ENCODE assay signal across 9 mouse cellular contexts in genomic region chr12:33035089-33035718, GRCm38 (mm10). TPM values are rescaled to one million over a fixed set of nuclear protein-coding genes. Genes with fewer than 3 reads are reported as not detected.
A peak's percentile ranks its signal among the peaks of the same experiment; 100 is the strongest.
DNase-seq lines count a peak whose midpoint lies in the region; ATAC-seq and TF ChIP-seq lines count a peak whose summit lies in the region.
"Had no signal": no experiment of that assay in that cellular context is flagged by ENCODE, and none has a peak within 500 bp of the region (broad histone marks: within the 10 kb centered on the region; RNA-seq: fewer than 3 reads in every experiment).

No protein-coding gene starts in this region.

- WGBS in lung, embryonic 15.5 days = 27% methylated on average over 11 of the region's 11 CpGs
- 4% methylated on average over 11 of the region's 11 CpGs for WGBS in forebrain, embryonic 12.5 days
- WGBS in intestine, embryonic 16.5 days = 32% methylated on average over 11 of the region's 11 CpGs
- 11% methylated on average over 11 of the region's 11 CpGs for WGBS in olfactory bulb, adult 2 months

- no peak for ATAC-seq in lung, embryonic 15.5 days (ENCODE audit: borderline replicate concordance, extremely low read depth, low FRiP score, low TSS enrichment)
- peak; percentile 86 for ATAC-seq in forebrain, embryonic 12.5 days (ENCODE audit: low FRiP score)
- ATAC-seq in intestine, embryonic 16.5 days = no peak

- peak overlapping the region; percentile 46 for H3K4me2 ChIP-seq in lung, embryonic 15.5 days
- H3K4me2 ChIP-seq in forebrain, embryonic 12.5 days = peak overlapping the region; percentile 42
- H3K4me2 ChIP-seq in intestine, embryonic 16.5 days (ENCODE audit: low read depth, low read length) = no peak overlapping the region

- no peaks in the 10 kb centered on the region for H3K27me3 ChIP-seq in lung, embryonic 15.5 days
- H3K27me3 ChIP-seq in forebrain, embryonic 12.5 days = peaks cover 73% of the 10 kb centered on the region
- no peaks in the 10 kb centered on the region for H3K27me3 ChIP-seq in intestine, embryonic 16.5 days (replicated peaks; ENCODE audit: control insufficient read depth, insufficient read depth, low read length)

- no peak for TF ChIP-seq POLR2A in olfactory bulb, adult 2 months (IDR thresholded peaks at IDR 0.05; ENCODE audit: insufficient read depth, low read depth, low read length)

- H3K27ac ChIP-seq in lung, embryonic 15.5 days = peak overlapping the region; percentile 34
- H3K27ac ChIP-seq in forebrain, embryonic 12.5 days = peak overlapping the region; percentile 79
- H3K27ac ChIP-seq in intestine, embryonic 16.5 days (ENCODE audit: low read length) = 0 out of 2 replicates have a peak overlapping the region, but pooled peaks have one; percentile 13
- H3K27ac ChIP-seq in olfactory bulb, adult 2 months (ENCODE audit: insufficient read depth, low read depth, low read length) = peak overlapping the region; percentile 66

- H3K9me3 ChIP-seq in lung, embryonic 15.5 days = no peaks in the 10 kb centered on the region
- H3K9me3 ChIP-seq in forebrain, embryonic 12.5 days = no peaks in the 10 kb centered on the region
- H3K9me3 ChIP-seq in intestine, embryonic 16.5 days (ENCODE audit: control insufficient read depth, low read length) = no peaks in the 10 kb centered on the region

- no peaks in the 10 kb centered on the region for H3K36me3 ChIP-seq in lung, embryonic 15.5 days
- H3K36me3 ChIP-seq in forebrain, embryonic 12.5 days (replicated peaks) = no peaks in the 10 kb centered on the region
- H3K36me3 ChIP-seq in intestine, embryonic 16.5 days (ENCODE audit: control insufficient read depth, insufficient read depth, low read length) = no peaks in the 10 kb centered on the region

- no peak overlapping the region for H3K9ac ChIP-seq in lung, embryonic 15.5 days
- no peak overlapping the region for H3K9ac ChIP-seq in forebrain, embryonic 12.5 days
- no peak overlapping the region for H3K9ac ChIP-seq in intestine, embryonic 16.5 days (ENCODE audit: low read depth, low read length)

- H3K4me3 ChIP-seq in lung, embryonic 15.5 days = no peak overlapping the region
- H3K4me3 ChIP-seq in forebrain, embryonic 12.5 days (replicated peaks) = no peak overlapping the region
- no peak overlapping the region for H3K4me3 ChIP-seq in intestine, embryonic 16.5 days (ENCODE audit: low read length)
- no peak overlapping the region for H3K4me3 ChIP-seq in olfactory bulb, adult 2 months (ENCODE audit: insufficient read depth, low read depth, low read length)

- peaks cover 22% of the 10 kb centered on the region for H3K4me1 ChIP-seq in lung, embryonic 15.5 days
- H3K4me1 ChIP-seq in forebrain, embryonic 12.5 days = peaks cover 25% of the 10 kb centered on the region
- H3K4me1 ChIP-seq in intestine, embryonic 16.5 days (ENCODE audit: control insufficient read depth, insufficient read depth, low read length) = peaks cover 8% of the 10 kb centered on the region; the same call in 1 of the 2 replicates
- H3K4me1 ChIP-seq in olfactory bulb, adult 2 months (ENCODE audit: control insufficient read depth, insufficient read depth, low read length) = peaks cover 16% of the 10 kb centered on the region

- TF ChIP-seq CTCF in olfactory bulb, adult 2 months (IDR thresholded peaks at IDR 0.05; ENCODE audit: insufficient read depth, low read depth, low read length) = no peak

- no peak for DNase-seq in lung, postnatal 4 days
- no peak for DNase-seq in cerebellum, adult 9-11 months
- DNase-seq in kidney, adult 18-20 months = no peak
- DNase-seq in thymus, postnatal 10 days (ENCODE audit: low spot score in 2 of 2) = no peak
- DNase-seq: thymus, postnatal 25 days had no signal

RNA-seq across cellular contexts. Expression of gene Cdhr3, which starts 57.5 kb away (rescaled TPM):
- 0.39 and 0.44 TPM in 2 replicates for polyA plus RNA-seq in lung, embryonic 15.5 days (2015; fragmentation: Nextera tagmentation; extraction: Ambion mirVana)
- polyA plus RNA-seq in forebrain, embryonic 12.5 days (2016; fragmentation: Nextera tagmentation; extraction: Ambion mirVana) = 0.13 and 0.18 TPM in 2 replicates
- polyA plus RNA-seq in intestine, embryonic 16.5 days (2015; fragmentation: Nextera tagmentation; extraction: Ambion mirVana) = 0.04 and 0.15 TPM in 2 replicates
- polyA plus RNA-seq in olfactory bulb, adult 2 months (2012; ENCODE audit: insufficient read depth, insufficient read length, low replicate concordance, missing spikeins) = not detected in 2 replicates

Comparison
In these comparisons a context has a peak if more than half of its experiments do, and no peak if none do; other contexts are left out.
1. H3K27ac ChIP-seq: peak in every context shown above with its lines; median percentile 79 in forebrain, embryonic 12.5 days; 66 in olfactory bulb, adult 2 months; 34 in lung, embryonic 15.5 days; 13 in intestine, embryonic 16.5 days.